Mouse (Mus musculus) G1E (cell line): Measurements from ENCODE around the gene Npas3.

ENCODE experiments used
- CTCF ChIP-seq: IDR thresholded peaks from 2 replicates; pipeline ENCODE4 v1.5.1; 2012; ENCODE audit warnings: low read depth, low read length, inconsistent platforms, mixed read lengths
- GATA1 ChIP-seq: IDR thresholded peaks from 2 replicates; pipeline ENCODE4 v1.6.1; 2012; ENCODE audit warnings: borderline replicate concordance, low read length, inconsistent platforms, mixed read lengths
- GATA2 ChIP-seq: IDR thresholded peaks from 2 replicates; pipeline ENCODE4 v1.6.1; 2012; ENCODE audit warnings: low read depth, low read length, inconsistent platforms, borderline replicate concordance
- POLR2AphosphoS5 ChIP-seq: IDR thresholded peaks from 2 replicates; pipeline ENCODE4 v1.6.1; 2012; ENCODE audit warnings: low read depth, low read length, inconsistent platforms; ENCODE audit not compliant: insufficient replicate concordance
- TAL1 ChIP-seq: conservative IDR thresholded peaks from 2 replicates; pipeline ENCODE4 v1.6.1; 2012; ENCODE audit warnings: low read depth, low read length, inconsistent platforms, mixed read lengths

- TF ChIP-seq CTCF: no peak
- TF ChIP-seq TAL1: no peak
- TF ChIP-seq GATA1: no peak
- TF ChIP-seq POLR2AphosphoS5: no peak
- no peak for TF ChIP-seq GATA2
These were observed 428.7 kb downstream of the Npas3 start for GRCm38 (mm10) chr12:53677091-53677630.
